Mouse (Mus musculus): ENCODE data around the gene Cenpl. TPM values are rescaled to one million over a fixed set of nuclear protein-coding genes. Genes with fewer than 3 reads are reported as not detected.
A peak's percentile ranks its signal among the peaks of the same experiment; 100 is the strongest.

Cenpl gene
- polyA plus RNA-seq, 1 experiment: 7.9 TPM

- Histone ChIP-seq H3K27me3 (ENCODE audit: control insufficient read depth, insufficient read depth, insufficient read length) (no peaks in the 10 kb centered on the region), H3K4me3 (ENCODE audit: insufficient read depth, poor library complexity, severe bottlenecking) (no peak overlapping the region), H3K79me2 (ENCODE audit: control insufficient read depth, insufficient read depth) (peaks cover 34% of the 10 kb centered on the region), H3K36me3 (ENCODE audit: control insufficient read depth, insufficient read depth) (peaks cover 5% of the 10 kb centered on the region), H3ac (ENCODE audit: control insufficient read depth, insufficient read length, low read depth) (no peak overlapping the region), H3K79me3 (ENCODE audit: low read depth) (peaks cover 12% of the 10 kb centered on the region)
- TF ChIP-seq MYOG (IDR thresholded peaks at IDR 0.05; ENCODE audit: control insufficient read depth, extremely low read depth, insufficient read length) (no peak), CEBPB (IDR thresholded peaks at IDR 0.05; ENCODE audit: low read depth) (no peak), MYOD1 (IDR thresholded peaks at IDR 0.05; ENCODE audit: control insufficient read depth, insufficient read length, low read depth) (no peak), USF1 (IDR thresholded peaks at IDR 0.05; ENCODE audit: low read depth) (no peak), FOSL1 (IDR thresholded peaks at IDR 0.05; ENCODE audit: insufficient read depth, low read length, poor library complexity, severe bottlenecking) (no peak), MAX (IDR thresholded peaks at IDR 0.05) (no peak), CTCF (IDR thresholded peaks at IDR 0.05; ENCODE audit: control insufficient read depth, insufficient read depth, insufficient read length) (no peak)
Observed at GRCm38 (mm10) chr1:161126461-161126860, 55.9 kb downstream of the Cenpl start.

GRCm38 (mm10) chr1:161130726-161131664, 60.5 kb downstream of the Cenpl start, which contains the start of gene Klhl20:
Gene Klhl20, minus strand, starts transcription at chr1:161131511.
- H3K36me3 ChIP-seq (ENCODE audit: control insufficient read depth, insufficient read depth): peaks cover 5% of the 10 kb centered on the region
- H3K79me3 ChIP-seq (ENCODE audit: low read depth): peaks cover 12% of the 10 kb centered on the region
- H3K27me3 ChIP-seq (ENCODE audit: control insufficient read depth, insufficient read depth, insufficient read length): no peaks in the 10 kb centered on the region
- H3ac ChIP-seq (ENCODE audit: control insufficient read depth, insufficient read length, low read depth): peak within 1 kb of the TSS; percentile 92
- H3K4me3 ChIP-seq (ENCODE audit: insufficient read depth, poor library complexity, severe bottlenecking): peak within 1 kb of the TSS; percentile 84
- peak; percentile 98 for TF ChIP-seq MAX (IDR thresholded peaks at IDR 0.05)
- TF ChIP-seq MYOD1 (IDR thresholded peaks at IDR 0.05; ENCODE audit: control insufficient read depth, insufficient read length, low read depth): no peak
- peak; percentile 37 for TF ChIP-seq USF1 (IDR thresholded peaks at IDR 0.05; ENCODE audit: low read depth)
- TF ChIP-seq MYOG (IDR thresholded peaks at IDR 0.05; ENCODE audit: control insufficient read depth, extremely low read depth, insufficient read length): no peak
- TF ChIP-seq CEBPB (IDR thresholded peaks at IDR 0.05; ENCODE audit: low read depth): no peak
- no peak for TF ChIP-seq CTCF (IDR thresholded peaks at IDR 0.05; ENCODE audit: control insufficient read depth, insufficient read depth, insufficient read length)
- TF ChIP-seq FOSL1 (IDR thresholded peaks at IDR 0.05; ENCODE audit: insufficient read depth, low read length, poor library complexity, severe bottlenecking): no peak
- peaks cover 34% of the 10 kb centered on the region for H3K79me2 ChIP-seq (ENCODE audit: control insufficient read depth, insufficient read depth)

Other genes with a start within 250 kb of the Cenpl start
- gene Rc3h1, start 164.3 kb upstream of the Cenpl start, polyA plus RNA-seq (2012; fragmentation: generic; extraction: Trizol): 4.0 TPM
- gene Serpinc1, start 92.1 kb upstream of the Cenpl start, polyA plus RNA-seq (2012; fragmentation: generic; extraction: Trizol): 0.21 TPM
- gene Zbtb37, start 35.9 kb upstream of the Cenpl start, polyA plus RNA-seq (2012; fragmentation: generic; extraction: Trizol): 0.75 TPM
- 16.8 TPM for gene Dars2, start 55 bp upstream of the Cenpl start, polyA plus RNA-seq (2012; fragmentation: generic; extraction: Trizol)
- 7.5 TPM for gene Klhl20, start 60.8 kb downstream of the Cenpl start, polyA plus RNA-seq (2012; fragmentation: generic; extraction: Trizol)
- gene Ankrd45, start 72.0 kb downstream of the Cenpl start, polyA plus RNA-seq (2012; fragmentation: generic; extraction: Trizol): 0.05 TPM
- not detected for gene Tex50, start 88.6 kb downstream of the Cenpl start, polyA plus RNA-seq (2012; fragmentation: generic; extraction: Trizol)
- gene Prdx6, start 180.5 kb downstream of the Cenpl start, polyA plus RNA-seq (2012; fragmentation: generic; extraction: Trizol): 300 TPM

Measured in C2C12 (cell line).